Mouse (Mus musculus): ENCODE data around the gene Map7d2. TPM values are rescaled to one million over a fixed set of nuclear protein-coding genes. Genes with fewer than 3 reads are reported as not detected.
A peak's percentile ranks its signal among the peaks of the same experiment; 100 is the strongest.
"Not testable (repeated sequence)": the region's sequence is repeated elsewhere in the genome, so short reads cannot be mapped to it uniquely, and the experiment has no call there.

Gene Map7d2
- 100 to 1,000 TPM in 1 of 2 experiments, 10 to 100 TPM in 1; 90.5 to 111 TPM for total RNA-seq (2021)

DNA sequence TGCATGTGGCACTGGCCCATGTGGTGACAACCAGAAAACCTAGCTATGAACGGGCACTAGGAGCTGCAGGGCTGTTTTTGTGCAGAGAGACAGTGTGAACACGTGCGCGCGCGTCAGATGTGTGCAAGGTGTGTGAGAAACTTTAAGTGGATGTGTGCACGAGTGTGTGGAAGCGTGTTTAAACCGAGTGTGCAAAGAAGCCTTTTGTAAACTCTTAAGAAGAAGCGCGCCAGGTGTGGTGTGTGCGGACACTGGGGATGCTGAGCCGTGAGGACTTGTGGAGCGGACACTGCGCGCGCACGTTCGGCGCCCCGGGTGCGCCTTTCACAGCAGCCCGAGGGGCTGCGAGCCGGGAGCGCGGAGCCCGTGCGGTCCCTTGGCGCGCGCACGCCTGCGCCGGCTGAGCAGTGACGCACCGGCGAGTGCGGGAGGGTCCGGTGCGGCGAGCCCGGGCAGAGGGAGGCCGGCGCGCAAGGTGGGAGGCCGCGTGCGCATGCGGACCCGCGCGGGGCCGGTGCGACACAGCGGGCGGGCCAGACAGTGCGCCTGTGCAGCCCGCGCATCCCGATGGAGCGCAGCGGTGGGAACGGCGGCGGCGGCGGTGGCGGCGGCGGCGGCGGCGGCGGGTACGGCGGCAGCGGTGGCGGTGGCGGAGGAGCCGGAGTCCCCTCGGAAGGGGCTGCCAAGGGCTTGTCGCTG, at the start of gene Map7d2:
Gene Map7d2, plus strand, starts transcription at position 443 of the 699 bp plus-strand sequence.
- DNase-seq (ENCODE audit: low spot score in 2 of 2), result peak; percentile 67 to 70
- intact Hi-C loops (cut with DNase I), result no loop called here

DNA sequence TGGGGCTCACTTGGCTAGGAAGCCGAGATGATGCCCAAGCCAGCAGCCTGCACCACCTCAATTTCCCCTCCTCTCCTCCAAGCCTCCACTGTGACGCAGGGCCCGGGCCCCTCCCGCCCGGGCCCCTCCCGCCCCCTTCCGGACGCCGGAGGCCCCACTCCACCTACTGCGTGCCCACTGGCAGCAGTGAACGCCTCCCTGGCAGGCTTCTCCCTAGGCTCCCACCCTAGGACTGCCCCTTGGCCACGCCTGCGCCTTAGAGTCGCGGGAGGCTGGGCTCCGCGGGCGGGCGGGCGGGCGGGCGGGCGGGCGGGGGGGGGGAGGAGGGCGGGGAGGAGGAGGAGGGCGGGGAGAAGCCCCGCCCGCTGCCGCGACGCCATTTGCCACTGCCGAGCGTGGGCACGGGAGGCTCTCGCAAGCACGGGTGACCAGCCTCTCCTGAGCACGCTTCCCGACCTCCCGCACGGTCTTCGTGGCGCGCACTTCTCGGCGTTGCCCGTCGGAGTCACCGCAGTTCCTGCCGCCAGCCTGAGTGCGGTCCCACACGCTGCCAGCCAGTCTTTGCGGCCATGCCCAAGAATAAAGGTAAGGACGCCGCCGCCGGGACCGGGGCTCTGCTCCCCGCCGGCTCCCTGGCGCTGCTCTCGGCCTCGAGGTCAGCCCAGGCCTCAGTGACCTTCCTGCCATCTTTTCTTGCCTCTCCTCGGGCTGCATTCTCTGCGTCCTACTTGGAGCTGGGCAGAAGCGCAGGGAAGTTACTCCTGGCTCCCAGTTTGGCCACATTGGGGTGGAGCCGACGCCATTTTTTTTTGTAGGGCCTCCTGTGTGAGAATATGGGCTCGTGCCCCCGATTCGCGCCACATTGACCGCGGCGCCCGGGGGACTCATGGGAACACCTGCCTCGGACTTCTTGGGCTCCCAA, 42.3 kb upstream of the Map7d2 start, which contains the start of gene Eif1ax:
Gene Eif1ax, plus strand, starts transcription at position 348 of the 922 bp plus-strand sequence.
- intact Hi-C loops (cut with DNase I), result no loop called here
- DNase-seq (ENCODE audit: low spot score in 2 of 2), result peak; percentile 50 to 55

DNA sequence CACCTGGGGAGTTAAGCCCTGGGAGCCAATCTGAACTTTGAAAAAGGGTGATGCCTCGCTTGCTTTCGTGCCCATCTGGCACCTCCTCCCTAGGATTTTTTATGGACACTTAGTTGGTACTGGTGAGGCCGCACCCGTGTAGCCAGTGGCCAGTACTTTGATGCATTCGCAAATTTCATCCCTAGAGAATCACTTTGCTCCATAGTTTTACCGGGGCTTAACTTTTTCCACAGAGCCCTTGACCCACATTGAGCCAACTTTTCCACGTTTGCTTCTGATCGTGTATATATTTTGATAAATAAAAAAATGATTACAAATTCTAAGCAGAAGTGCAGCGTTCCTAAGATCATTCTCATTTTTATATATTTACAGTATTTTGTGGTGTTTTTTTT, 41.6 kb upstream of the Map7d2 start:
- intact Hi-C loops (cut with DNase I), result no loop called here

DNA sequence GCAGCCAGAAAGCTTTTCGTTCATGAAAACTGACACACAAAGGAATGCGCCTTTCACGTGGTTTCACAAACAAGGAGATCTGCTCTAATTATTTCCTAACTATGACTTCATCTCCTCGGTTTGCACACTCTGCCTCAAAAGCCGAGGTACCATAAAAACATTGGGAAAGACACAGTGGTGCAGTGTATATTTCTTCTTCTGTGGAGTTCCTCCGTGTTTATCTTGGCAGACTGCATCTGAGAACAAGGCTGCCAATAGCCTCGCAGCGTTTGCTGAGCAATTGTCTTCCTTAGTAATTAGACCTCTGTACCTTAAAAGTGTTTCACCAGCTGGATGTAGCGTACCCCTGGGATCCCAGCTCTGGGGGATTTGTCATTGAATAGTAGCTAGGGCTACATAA, 27.3 kb upstream of the Map7d2 start:
- DNase-seq (ENCODE audit: low spot score in 2 of 2), result no peak
- intact Hi-C loops (cut with DNase I), result no loop called here

More for the DNA sequence above, 41.6 kb upstream of the Map7d2 start:
- DNase-seq (ENCODE audit: low spot score in 2 of 2), result no peak

DNA sequence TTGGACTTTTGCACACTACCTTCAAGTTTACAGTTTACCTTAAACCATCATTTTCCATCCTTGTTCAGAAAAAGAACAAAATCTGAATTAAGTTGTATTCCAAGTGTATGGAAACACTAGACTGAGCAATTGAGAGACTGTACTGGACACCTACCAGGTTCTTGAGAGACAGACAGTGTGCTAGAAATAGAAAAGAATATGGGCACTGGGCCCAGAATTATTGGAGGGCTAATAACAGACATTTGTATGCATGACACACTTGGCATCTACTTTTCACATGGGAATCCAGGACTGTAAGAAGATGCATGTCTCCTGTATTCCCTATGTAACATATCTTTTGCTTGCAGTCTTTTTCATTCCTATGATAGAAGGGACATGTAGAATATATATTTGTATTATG, 25.4 kb upstream of the Map7d2 start:
- intact Hi-C loops (cut with DNase I), result no loop called here
- no peak for DNase-seq (ENCODE audit: low spot score in 2 of 2)

DNA sequence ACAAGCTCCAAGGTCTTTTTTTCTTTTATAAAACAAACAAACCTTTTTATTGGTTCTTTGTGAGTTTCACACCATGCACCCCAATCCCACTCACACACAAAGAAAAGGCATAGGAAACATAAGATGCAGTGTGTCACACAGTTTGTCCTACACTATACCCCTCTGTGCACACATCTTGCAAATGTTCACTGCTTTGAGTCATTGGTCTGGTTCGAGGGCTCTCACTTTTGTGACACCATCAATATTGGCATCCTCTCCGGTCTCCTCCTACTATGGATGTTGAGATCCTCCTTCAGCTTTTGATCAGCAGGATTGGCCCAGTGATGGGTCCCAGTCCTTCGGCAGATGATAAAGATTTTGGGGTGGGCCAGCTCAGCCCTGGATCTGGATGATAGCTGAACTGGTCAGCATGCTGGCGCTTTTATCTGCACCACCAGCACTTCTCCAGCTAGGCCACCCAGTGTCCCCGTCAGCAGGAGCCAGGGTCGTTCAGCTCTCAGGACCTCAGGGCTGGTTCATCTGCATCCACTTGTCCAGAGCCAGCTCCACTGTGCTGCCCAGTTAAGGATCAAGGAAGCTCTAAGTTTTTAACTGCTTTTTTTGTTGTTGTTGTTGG, 23.9 kb upstream of the Map7d2 start:
- intact Hi-C loops (cut with DNase I), result no loop called here
- DNase-seq (ENCODE audit: low spot score in 2 of 2), result no peak

DNA sequence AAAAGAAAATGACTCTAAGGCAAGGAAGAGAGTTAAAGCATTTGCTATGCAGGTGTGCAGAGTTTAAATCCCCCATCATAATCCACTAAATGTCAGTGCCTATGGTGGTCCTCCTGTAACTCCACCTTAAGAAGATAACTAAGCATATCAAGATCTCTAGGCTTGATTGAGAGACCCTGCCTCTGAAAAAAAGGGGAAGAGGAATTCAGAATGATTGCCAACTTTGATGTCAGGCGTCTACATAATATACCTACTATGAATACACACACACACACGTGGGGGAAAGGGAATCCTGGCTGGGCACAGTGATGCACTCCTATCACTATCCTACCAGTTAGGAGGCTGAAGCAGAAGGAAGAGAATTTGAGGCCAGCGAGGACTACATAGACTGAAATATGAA, 23.1 kb upstream of the Map7d2 start:
- intact Hi-C loops (cut with DNase I), result no loop called here
- DNase-seq (ENCODE audit: low spot score in 2 of 2), result no peak

DNA sequence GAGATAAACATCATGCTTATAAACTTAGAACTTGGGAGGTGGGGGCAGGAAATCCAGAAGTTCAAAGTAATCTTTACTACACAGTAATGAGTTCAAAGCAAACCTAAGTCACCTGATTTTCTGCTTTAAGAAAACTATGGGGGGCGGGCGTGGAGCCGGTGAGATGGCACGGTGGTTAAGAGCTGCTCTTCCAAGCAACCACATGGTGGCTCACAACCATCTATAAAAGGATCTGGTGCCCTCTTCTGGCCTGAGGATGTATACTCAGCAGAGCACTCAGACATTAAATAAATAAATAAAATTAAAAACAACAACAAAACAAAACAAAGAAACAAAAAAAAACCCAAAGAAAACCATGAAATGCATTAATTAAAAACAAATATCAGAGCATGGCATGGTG, 5.1 kb upstream of the Map7d2 start:
- intact Hi-C loops (cut with DNase I), result no loop called here
- DNase-seq (ENCODE audit: low spot score in 2 of 2), result peak in 1 of 2 experiments; percentile 24

DNA sequence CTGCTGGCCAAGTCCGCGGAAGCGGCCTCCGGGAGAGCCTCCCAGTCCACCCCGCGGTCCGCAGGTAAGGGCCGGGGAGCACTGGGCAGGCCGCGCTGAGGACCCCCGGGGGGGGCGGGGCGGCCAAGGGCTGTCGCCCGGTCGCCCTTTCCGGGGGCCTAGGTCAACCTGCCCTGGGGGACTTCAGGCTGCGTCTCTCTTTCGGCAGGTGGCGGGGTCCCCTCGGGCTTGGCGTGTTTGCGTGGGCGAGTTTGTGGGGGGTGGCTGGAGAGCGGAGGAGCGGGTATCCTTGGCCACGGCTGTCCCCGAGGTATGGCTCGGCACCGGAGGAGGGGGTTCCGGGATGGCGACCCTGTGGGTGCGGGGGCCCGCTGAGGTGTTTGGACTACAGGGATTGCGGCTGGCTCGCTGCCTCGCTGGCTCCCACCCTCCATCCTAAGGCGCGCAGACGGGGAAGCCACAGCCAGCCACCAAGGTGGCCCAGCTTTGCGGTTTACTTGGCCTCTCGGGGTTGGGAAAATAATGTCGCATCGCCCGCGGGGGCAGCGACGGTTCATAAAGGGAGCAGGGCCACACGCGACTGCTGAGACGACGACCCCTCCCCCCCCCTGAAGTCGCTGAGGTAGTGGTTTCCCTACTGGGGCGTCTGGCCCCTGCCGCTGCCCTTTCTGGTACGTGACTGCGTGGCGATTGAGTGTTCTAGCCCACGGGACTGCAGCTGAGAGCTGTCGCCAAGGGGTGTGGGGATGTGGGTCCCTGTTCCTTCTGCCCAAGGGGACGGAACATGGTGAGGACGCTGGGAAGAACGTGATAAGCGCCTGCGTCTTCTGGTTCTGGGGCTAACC, 679 bp downstream of the Map7d2 start:
- intact Hi-C loops (cut with DNase I), result no loop called here
- DNase-seq (ENCODE audit: low spot score in 2 of 2), result peak; percentile 11 to 19

DNA sequence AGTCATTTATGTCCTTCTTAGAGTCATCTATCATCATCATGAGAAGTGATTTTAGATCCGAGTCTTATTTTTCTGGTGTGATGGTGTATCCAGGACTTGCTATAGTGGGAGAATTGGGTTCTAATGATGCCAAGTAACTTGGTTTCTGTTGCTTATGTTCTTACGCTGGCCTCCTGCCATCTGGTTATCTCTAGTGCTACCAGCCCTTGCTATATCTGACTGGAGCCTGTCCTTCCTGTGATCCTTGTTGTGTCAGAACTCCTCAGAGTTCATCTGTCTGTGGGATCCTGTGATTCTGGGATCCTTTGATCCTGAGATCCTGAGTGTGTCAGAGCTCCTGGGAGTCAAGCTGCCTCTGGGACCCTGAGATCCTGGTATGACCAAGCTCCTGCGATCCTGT, 16.1 kb downstream of the Map7d2 start:
- intact Hi-C loops (cut with DNase I); DNase-seq (ENCODE audit: low spot score in 2 of 2): not testable (repeated sequence)

DNA sequence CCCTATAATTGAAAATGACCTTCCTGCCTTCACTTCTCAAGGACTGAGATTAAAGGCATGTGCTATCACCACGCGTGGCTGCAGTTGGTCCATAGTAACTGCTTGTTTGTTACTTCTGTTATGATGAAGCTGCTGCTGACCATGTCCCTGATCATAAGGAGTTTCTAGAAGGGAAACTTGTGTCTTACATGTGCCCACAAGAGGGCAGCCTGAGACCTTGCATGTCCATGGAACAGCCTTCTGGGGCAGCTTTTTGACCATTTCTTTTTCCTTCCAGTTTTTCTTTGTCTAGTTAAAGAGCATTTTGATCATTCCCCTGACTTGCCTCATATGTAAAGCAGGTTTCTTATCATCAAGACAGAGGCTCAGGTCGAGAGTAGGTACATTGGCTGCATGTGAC, 27.8 kb downstream of the Map7d2 start:
- intact Hi-C loops (cut with DNase I), result no loop called here
- peak; percentile 3 to 14 for DNase-seq (ENCODE audit: low spot score in 2 of 2)

DNA sequence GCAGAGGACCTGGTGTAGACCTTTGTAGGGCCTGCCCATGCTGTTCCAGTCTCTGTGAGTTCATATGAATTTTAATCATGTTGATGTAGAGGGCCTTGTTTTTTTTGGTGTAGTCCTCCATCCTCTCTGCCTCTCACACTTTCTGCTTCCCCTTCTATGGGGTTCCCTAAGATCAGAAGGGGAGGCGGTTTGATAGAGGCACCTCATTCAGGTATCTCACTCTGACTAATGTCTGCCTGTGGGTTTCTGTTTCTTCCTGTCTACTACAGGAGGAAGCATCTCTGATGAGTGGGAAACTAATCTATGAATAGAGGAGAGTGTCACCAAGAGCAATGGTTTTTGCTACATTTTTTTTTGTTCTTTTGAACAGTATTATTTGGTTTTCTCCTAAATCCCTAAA, 32.8 kb downstream of the Map7d2 start:
- intact Hi-C loops (cut with DNase I), result no loop called here
- DNase-seq (ENCODE audit: low spot score in 2 of 2), result no peak

DNA sequence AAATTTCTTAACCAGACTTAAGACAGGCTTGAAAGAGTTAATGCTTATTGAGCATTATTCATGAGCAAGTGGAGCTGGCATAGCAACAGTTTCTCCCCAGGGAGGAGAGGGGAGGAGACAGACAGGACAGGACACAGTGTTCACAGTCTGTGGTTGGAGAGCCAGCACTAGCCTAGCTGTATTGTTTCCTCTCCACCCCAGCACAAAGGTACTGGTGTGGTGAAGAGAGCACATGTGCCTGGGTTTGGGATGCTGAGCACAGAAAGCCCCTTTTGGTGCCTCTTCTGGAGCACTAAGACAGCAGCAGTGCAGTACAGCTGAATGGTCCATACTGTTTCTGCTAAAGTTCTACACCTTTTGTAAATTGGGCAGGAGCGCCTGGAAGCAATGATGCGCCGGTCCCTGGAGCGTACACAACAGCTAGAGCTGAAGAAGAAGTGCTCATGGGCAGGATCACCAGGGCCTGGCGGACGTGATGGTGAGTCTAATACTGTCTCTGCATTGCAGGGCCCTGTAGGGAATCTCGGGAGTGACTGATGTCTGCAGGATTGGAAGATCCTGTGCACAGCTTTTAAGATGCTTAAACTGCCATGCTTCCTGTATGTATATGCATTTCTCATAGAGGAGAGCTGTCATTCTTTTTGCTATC, 44.8 kb downstream of the Map7d2 start:
- intact Hi-C loops (cut with DNase I), result no loop called here
- DNase-seq (ENCODE audit: low spot score in 2 of 2), result peak in 1 of 2 experiments; percentile 16

DNA sequence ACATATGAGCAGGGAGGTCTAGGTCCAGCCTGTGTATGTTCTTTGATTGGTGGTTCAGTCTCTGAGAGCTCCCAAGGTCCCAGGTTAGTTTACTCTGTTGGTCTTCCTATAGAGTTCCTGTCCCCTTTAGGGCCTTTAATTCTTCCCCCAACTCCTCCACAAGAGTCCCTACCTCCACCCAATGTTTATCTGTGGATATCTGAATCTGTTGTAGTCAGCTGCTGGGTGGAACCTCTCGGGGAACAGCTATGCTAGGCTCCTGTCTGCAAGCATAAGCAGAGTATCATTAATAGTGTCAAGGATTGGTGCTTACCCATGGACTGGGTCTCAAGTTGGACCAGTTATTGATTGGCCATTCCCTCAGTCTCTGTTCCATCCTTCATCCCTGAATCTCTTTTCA, 60.4 kb downstream of the Map7d2 start:
- intact Hi-C loops (cut with DNase I), result no loop called here
- DNase-seq (ENCODE audit: low spot score in 2 of 2), result no peak

DNA sequence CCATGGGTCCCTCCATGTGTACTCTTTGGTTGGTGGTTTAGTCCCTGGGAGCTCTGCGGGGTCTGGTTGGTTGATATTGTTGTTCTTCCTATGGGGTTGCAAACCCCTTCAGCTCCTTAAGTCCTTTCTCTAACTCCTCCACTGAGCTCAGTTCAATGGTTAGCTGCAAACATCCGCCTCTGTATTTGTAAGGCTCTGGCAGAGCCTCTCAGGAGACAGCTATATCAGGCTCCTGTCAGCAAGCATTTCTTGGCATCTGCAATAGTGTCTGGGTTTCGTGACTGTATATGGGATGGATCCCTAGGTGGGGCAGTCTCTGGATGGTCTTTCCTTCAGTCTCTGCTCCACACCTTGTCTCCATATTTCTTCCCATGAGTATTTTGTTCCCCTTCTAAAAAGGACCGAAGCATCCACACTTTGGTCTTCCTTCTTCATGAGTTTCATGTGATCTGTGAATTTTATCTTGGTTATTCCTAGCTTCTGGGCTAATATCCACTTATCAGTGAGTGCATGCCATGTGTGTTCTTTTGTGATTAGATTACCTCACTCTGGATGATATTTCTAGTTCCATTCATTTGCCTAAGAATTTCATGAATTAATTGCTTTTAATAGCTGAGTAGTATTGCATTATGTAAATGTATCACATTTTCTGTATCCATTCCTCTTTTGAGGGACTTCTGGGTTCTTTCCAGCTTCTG, 64.0 kb downstream of the Map7d2 start:
- DNase-seq (ENCODE audit: low spot score in 2 of 2), result peak in 1 of 2 experiments; percentile 17

DNA sequence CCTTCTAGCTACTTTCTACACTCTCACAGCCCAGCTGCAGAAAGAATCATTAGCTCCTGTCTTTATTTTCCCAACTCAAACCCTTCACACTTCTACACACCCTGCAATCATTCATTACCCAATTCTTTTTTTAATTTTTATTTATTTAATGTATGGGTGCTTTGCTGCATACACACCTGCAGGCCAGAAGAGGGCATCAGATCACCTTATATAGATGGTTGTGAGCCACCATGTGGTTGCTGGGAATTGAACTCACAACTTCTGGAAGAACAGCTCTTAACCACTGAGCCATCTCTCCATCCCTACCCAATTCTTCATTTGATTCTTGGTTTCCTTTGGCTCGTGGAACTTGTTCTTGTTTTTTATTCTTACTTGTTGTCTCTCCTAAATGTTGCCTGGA, 69.9 kb downstream of the Map7d2 start:
- DNase-seq (ENCODE audit: low spot score in 2 of 2), result no peak
- intact Hi-C loops (cut with DNase I), result no loop called here

More for the DNA sequence above, 64.0 kb downstream of the Map7d2 start:
- intact Hi-C loops (cut with DNase I), result not testable (repeated sequence)

DNA sequence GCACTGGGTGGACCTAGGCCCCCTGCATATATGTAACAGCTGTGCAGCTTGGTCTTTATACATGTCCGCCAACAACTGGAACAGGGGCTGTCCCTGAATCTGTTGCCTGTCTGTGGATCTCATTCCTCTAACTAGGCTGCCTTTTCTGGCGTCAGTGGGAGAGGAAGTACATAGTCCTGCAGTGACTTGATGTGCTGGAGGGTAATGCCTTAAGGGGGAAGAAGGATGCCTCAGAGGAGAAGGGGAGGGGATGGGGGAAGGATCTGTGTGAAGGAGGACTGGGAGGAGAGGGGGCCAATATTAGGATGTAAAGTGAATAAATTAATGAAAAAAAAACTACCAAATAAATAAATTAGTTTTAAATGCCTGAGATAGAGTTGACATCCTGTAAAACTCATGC, 88.8 kb downstream of the Map7d2 start:
- intact Hi-C loops (cut with DNase I), result no loop called here
- no peak for DNase-seq (ENCODE audit: low spot score in 2 of 2)

DNA sequence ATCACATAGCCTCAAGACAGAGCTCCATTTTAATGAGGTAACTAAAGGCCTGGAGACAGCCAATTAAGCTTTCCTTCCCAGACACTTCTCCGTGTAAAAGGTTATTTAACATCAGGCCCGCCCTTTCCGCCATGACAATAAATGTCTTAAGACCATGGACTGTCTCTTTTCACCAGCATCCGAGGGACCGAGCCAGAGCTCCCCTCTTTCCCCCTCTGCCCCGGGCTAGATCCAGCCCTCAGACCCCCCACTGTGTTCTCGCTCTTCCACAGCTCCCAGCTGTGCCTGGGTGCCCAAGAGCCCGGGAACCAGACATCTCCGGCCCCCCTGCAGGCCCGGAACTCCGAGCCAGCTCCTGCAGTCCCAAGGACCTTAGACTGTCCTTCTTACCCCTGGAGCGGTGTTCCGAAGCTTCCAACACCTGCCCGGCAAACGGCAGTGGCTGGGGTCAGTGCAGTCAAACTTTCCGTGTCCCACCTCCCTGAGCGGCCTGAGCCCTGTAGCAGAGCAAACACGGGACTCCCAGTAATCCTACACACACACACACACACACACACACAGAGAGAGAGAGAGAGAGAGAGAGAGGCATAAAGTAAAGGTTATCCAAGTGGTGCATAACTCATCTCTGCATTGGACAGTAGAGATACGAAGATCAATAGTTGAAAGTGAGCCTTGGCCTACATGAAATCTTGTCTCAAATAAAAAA, 94.1 kb downstream of the Map7d2 start:
- DNase-seq (ENCODE audit: low spot score in 2 of 2), result no peak
- intact Hi-C loops (cut with DNase I), result no loop called here

All from left cerebral cortex, postnatal 25 days (tissue).